Mouse (Mus musculus): ENCODE results near the gene Wipf3.

DNA sequence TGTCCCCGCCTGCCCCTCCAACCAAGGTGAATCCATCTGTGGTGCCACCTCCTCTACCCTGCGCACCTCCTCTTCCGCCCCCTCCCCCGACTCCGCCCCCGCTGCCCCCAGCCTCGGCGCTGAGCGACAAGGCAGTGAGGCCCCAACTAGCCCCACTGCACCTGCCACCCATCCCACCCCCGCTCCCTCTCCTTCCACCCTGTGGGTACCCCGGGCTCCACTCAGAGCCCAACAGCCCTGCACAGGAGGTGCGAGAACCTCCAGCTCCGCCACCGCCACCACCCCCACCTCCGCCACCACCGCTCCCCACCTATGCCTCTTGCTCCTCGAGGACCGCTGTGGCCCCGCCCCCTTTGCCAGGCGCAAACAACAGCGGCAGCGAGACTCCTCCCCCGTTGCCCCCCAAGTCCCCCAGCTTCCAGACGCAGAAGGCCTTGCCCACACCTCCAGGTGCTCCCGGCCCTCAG lies 56.1 kb downstream of the Wipf3 start:
- TF ChIP-seq CTCF (IDR thresholded peaks at IDR 0.05; ENCODE audit: extremely low read depth, insufficient read depth, insufficient read length, insufficient replicate concordance) (no peak), POLR2A (IDR thresholded peaks at IDR 0.05; ENCODE audit: low read depth, low read length) (no peak)

Data from spleen, adult 2 months (tissue).